Mouse (Mus musculus): ENCODE measurements around the gene Gstm6. TPM values are rescaled to one million over a fixed set of nuclear protein-coding genes. Genes with fewer than 3 reads are reported as not detected.
A peak's percentile ranks its signal among the peaks of the same experiment; 100 is the strongest.

Gene Gstm6
- polyA plus RNA-seq, 1 experiment from 2014 or later: 12.2 TPM

- Histone ChIP-seq H3K36me3 (ENCODE audit: control insufficient read depth, insufficient read depth) (no peaks in the 10 kb centered on the region), H3K27ac (ENCODE audit: low read length) (no peak overlapping the region), H3K9me3 (replicated peaks; ENCODE audit: control insufficient read depth, low read length) (no peaks in the 10 kb centered on the region), H3K4me2 (ENCODE audit: low read depth, low read length) (no peak overlapping the region), H3K4me1 (ENCODE audit: control insufficient read depth, insufficient read depth, low read length) (peaks cover 16% of the 10 kb centered on the region), H3K27me3 (ENCODE audit: control insufficient read depth, insufficient read depth, low read length) (no peaks in the 10 kb centered on the region), H3K4me3 (ENCODE audit: low read length) (no peak overlapping the region), H3K9ac (ENCODE audit: low read length) (no peak overlapping the region)
- WGBS: 48% methylated on average over 3 of the region's 3 CpGs
- no peak for ATAC-seq (replicated peaks; ENCODE audit: extremely low read depth, insufficient read depth, low FRiP score)
Measured at GRCm38 (mm10) chr3:107935268-107935667, 8.3 kb downstream of the Gstm6 start.

GRCm38 (mm10) chr3:107932128-107932527 lies 11.4 kb downstream of the Gstm6 start:
- Histone ChIP-seq H3K27me3 (ENCODE audit: control insufficient read depth, insufficient read depth, low read length) (no peaks in the 10 kb centered on the region), H3K36me3 (ENCODE audit: control insufficient read depth, insufficient read depth) (no peaks in the 10 kb centered on the region), H3K4me2 (ENCODE audit: low read depth, low read length) (no peak overlapping the region), H3K9ac (ENCODE audit: low read length) (no peak overlapping the region), H3K27ac (ENCODE audit: low read length) (peak overlapping the region; percentile 65), H3K4me1 (ENCODE audit: control insufficient read depth, insufficient read depth, low read length) (peaks cover 13% of the 10 kb centered on the region), H3K4me3 (ENCODE audit: low read length) (no peak overlapping the region), H3K9me3 (replicated peaks; ENCODE audit: control insufficient read depth, low read length) (no peaks in the 10 kb centered on the region)
- 59% methylated on average over 6 of the region's 6 CpGs for WGBS
- no peak for ATAC-seq (replicated peaks; ENCODE audit: extremely low read depth, insufficient read depth, low FRiP score)

GRCm38 (mm10) chr3:107931670-107932069 lies 11.9 kb downstream of the Gstm6 start, which contains the start of gene Gstm7:
Gene Gstm7 (minus strand): TSS chr3:107931817.
- peaks cover 13% of the 10 kb centered on the region for H3K4me1 ChIP-seq (ENCODE audit: control insufficient read depth, insufficient read depth, low read length)
- H3K9ac ChIP-seq (ENCODE audit: low read length): peak within 1 kb of the TSS; percentile 34; the same call in 1 of the 2 replicates
- H3K4me3 ChIP-seq (ENCODE audit: low read length): peak within 1 kb of the TSS; percentile 50
- H3K4me2 ChIP-seq (ENCODE audit: low read depth, low read length): peak within 1 kb of the TSS; percentile 65
- ATAC-seq (replicated peaks; ENCODE audit: extremely low read depth, insufficient read depth, low FRiP score): peak; percentile 98
- 2% methylated on average over 10 of the region's 10 CpGs for WGBS
- peak within 1 kb of the TSS; percentile 81 for H3K27ac ChIP-seq (ENCODE audit: low read length)
- H3K36me3 ChIP-seq (ENCODE audit: control insufficient read depth, insufficient read depth): no peaks in the 10 kb centered on the region
- no peaks in the 10 kb centered on the region for H3K27me3 ChIP-seq (ENCODE audit: control insufficient read depth, insufficient read depth, low read length)
- no peaks in the 10 kb centered on the region for H3K9me3 ChIP-seq (replicated peaks; ENCODE audit: control insufficient read depth, low read length)

GRCm38 (mm10) chr3:107931134-107931533 lies 12.4 kb downstream of the Gstm6 start:
- no peaks in the 10 kb centered on the region for H3K36me3 ChIP-seq (ENCODE audit: control insufficient read depth, insufficient read depth)
- peak overlapping the region; percentile 50 for H3K4me3 ChIP-seq (ENCODE audit: low read length)
- H3K27me3 ChIP-seq (ENCODE audit: control insufficient read depth, insufficient read depth, low read length): no peaks in the 10 kb centered on the region
- whole genome bisulfite sequencing: 61% methylated on average over 2 of the region's 2 CpGs
- no peaks in the 10 kb centered on the region for H3K9me3 ChIP-seq (replicated peaks; ENCODE audit: control insufficient read depth, low read length)
- ATAC-seq (replicated peaks; ENCODE audit: extremely low read depth, insufficient read depth, low FRiP score): no peak
- peak overlapping the region; percentile 81 for H3K27ac ChIP-seq (ENCODE audit: low read length)
- peaks cover 13% of the 10 kb centered on the region for H3K4me1 ChIP-seq (ENCODE audit: control insufficient read depth, insufficient read depth, low read length)
- H3K4me2 ChIP-seq (ENCODE audit: low read depth, low read length): peak overlapping the region; percentile 65
- peak overlapping the region; percentile 34; the same call in 1 of the 2 replicates for H3K9ac ChIP-seq (ENCODE audit: low read length)

GRCm38 (mm10) chr3:107929731-107930130 lies 13.8 kb downstream of the Gstm6 start:
- Histone ChIP-seq H3K4me3 (ENCODE audit: low read length) (no peak overlapping the region), H3K4me1 (ENCODE audit: control insufficient read depth, insufficient read depth, low read length) (peaks cover 6% of the 10 kb centered on the region), H3K9me3 (replicated peaks; ENCODE audit: control insufficient read depth, low read length) (no peaks in the 10 kb centered on the region), H3K27me3 (ENCODE audit: control insufficient read depth, insufficient read depth, low read length) (no peaks in the 10 kb centered on the region), H3K9ac (ENCODE audit: low read length) (no peak overlapping the region), H3K4me2 (ENCODE audit: low read depth, low read length) (no peak overlapping the region), H3K27ac (ENCODE audit: low read length) (no peak overlapping the region), H3K36me3 (ENCODE audit: control insufficient read depth, insufficient read depth) (no peaks in the 10 kb centered on the region)
- 74% methylated on average over 4 of the region's 4 CpGs for WGBS
- no peak for ATAC-seq (replicated peaks; ENCODE audit: extremely low read depth, insufficient read depth, low FRiP score)

- no peaks in the 10 kb centered on the region for H3K27me3 ChIP-seq (ENCODE audit: control insufficient read depth, insufficient read depth, low read length)
- H3K27ac ChIP-seq (ENCODE audit: low read length): no peak overlapping the region
- WGBS: 81% methylated on average over 4 of the region's 4 CpGs
Measured at GRCm38 (mm10) chr3:107929243-107929642, 14.3 kb downstream of the Gstm6 start.

GRCm38 (mm10) chr3:107928691-107929090 lies 14.9 kb downstream of the Gstm6 start:
- 72% methylated on average over 11 of the region's 11 CpGs for WGBS
- Histone ChIP-seq H3K36me3 (ENCODE audit: control insufficient read depth, insufficient read depth) (no peaks in the 10 kb centered on the region), H3K4me2 (ENCODE audit: low read depth, low read length) (no peak overlapping the region), H3K9me3 (replicated peaks; ENCODE audit: control insufficient read depth, low read length) (no peaks in the 10 kb centered on the region), H3K4me3 (ENCODE audit: low read length) (no peak overlapping the region), H3K27me3 (ENCODE audit: control insufficient read depth, insufficient read depth, low read length) (no peaks in the 10 kb centered on the region), H3K4me1 (ENCODE audit: control insufficient read depth, insufficient read depth, low read length) (peaks cover 6% of the 10 kb centered on the region), H3K27ac (ENCODE audit: low read length) (no peak overlapping the region), H3K9ac (ENCODE audit: low read length) (no peak overlapping the region)
- ATAC-seq (replicated peaks; ENCODE audit: extremely low read depth, insufficient read depth, low FRiP score): no peak

More at GRCm38 (mm10) chr3:107929243-107929642, 14.3 kb downstream of the Gstm6 start:
- H3K4me1 ChIP-seq (ENCODE audit: control insufficient read depth, insufficient read depth, low read length): peaks cover 6% of the 10 kb centered on the region
- no peak overlapping the region for H3K4me2 ChIP-seq (ENCODE audit: low read depth, low read length)
- H3K9me3 ChIP-seq (replicated peaks; ENCODE audit: control insufficient read depth, low read length): no peaks in the 10 kb centered on the region
- no peak for ATAC-seq (replicated peaks; ENCODE audit: extremely low read depth, insufficient read depth, low FRiP score)
- no peak overlapping the region for H3K9ac ChIP-seq (ENCODE audit: low read length)
- H3K4me3 ChIP-seq (ENCODE audit: low read length): no peak overlapping the region
- H3K36me3 ChIP-seq (ENCODE audit: control insufficient read depth, insufficient read depth): no peaks in the 10 kb centered on the region

- H3K4me1 ChIP-seq (ENCODE audit: control insufficient read depth, insufficient read depth, low read length): peaks cover 6% of the 10 kb centered on the region
- H3K9ac ChIP-seq (ENCODE audit: low read length): no peak overlapping the region
- H3K4me3 ChIP-seq (ENCODE audit: low read length): no peak overlapping the region
- ATAC-seq (replicated peaks; ENCODE audit: extremely low read depth, insufficient read depth, low FRiP score): no peak
- no peaks in the 10 kb centered on the region for H3K27me3 ChIP-seq (ENCODE audit: control insufficient read depth, insufficient read depth, low read length)
- no peak overlapping the region for H3K4me2 ChIP-seq (ENCODE audit: low read depth, low read length)
- no peaks in the 10 kb centered on the region for H3K36me3 ChIP-seq (ENCODE audit: control insufficient read depth, insufficient read depth)
- no peak overlapping the region for H3K27ac ChIP-seq (ENCODE audit: low read length)
- WGBS: 68% methylated on average over 3 of the region's 3 CpGs
- H3K9me3 ChIP-seq (replicated peaks; ENCODE audit: control insufficient read depth, low read length): no peaks in the 10 kb centered on the region
Measured at GRCm38 (mm10) chr3:107927841-107928240, 15.7 kb downstream of the Gstm6 start.

- WGBS: 90% methylated on average over 3 of the region's 3 CpGs
Measured at GRCm38 (mm10) chr3:107925335-107925734, 18.2 kb downstream of the Gstm6 start.

More at GRCm38 (mm10) chr3:107925335-107925734, 18.2 kb downstream of the Gstm6 start:
- no peak for ATAC-seq (replicated peaks; ENCODE audit: extremely low read depth, insufficient read depth, low FRiP score)
- Histone ChIP-seq H3K4me3 (ENCODE audit: low read length) (no peak overlapping the region), H3K36me3 (ENCODE audit: control insufficient read depth, insufficient read depth) (no peaks in the 10 kb centered on the region), H3K27ac (ENCODE audit: low read length) (no peak overlapping the region), H3K4me2 (ENCODE audit: low read depth, low read length) (no peak overlapping the region), H3K27me3 (ENCODE audit: control insufficient read depth, insufficient read depth, low read length) (no peaks in the 10 kb centered on the region), H3K4me1 (ENCODE audit: control insufficient read depth, insufficient read depth, low read length) (no peaks in the 10 kb centered on the region), H3K9ac (ENCODE audit: low read length) (no peak overlapping the region), H3K9me3 (replicated peaks; ENCODE audit: control insufficient read depth, low read length) (no peaks in the 10 kb centered on the region)

All from heart, embryonic 16.5 days (tissue).